Mouse (Mus musculus): ENCODE results near the gene Esrrg.

DNA sequence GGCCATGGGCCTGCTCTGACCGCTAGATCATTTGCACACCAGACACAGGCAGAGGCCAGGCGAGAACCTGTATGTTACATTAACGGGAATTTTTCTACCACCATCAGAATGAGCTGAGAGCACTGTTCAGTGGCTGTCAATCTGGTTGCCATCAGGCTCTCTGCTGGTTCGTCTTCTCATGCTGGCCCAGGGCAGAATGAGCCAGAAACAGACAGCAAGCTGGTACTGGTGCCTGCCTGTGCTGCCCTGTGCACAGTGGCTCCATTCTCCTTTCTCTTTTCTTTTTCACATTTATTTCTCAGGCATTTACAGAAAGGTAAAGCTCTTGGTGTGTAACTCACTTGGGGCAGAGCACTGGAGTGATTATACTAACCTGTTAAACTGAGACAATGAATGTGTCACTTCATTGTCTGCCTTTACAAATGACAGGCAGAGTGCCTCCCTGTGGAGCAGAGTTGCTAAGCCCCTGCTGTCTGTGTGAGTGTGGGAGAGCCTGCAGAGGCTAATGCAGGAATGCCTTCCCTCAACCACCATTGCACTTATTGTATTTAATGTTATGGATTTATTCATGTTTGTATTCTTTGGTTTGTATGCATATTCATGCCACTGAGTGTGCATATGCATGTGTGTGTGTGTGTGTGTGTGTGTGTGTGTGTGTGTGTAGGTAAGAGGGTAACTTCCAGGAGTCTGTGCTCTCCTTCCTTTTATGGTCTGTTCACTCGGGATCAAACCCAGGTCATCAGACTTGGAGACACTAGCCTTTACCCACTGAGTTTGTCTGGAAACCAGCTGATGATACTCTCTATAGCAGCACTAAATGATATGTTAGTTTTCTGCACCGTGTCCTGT lies 651.9 kb downstream of the Esrrg start:
- TF ChIP-seq CTCF (conservative IDR thresholded peaks at IDR 0.05; ENCODE audit: low read length) (no peak), POU5F1 (IDR thresholded peaks at IDR 0.05; ENCODE audit: borderline replicate concordance, low read length) (no peak)

All from E14TG2a.4 (cell line).